17 mouse cellular contexts compared by ENCODE assay signal in genomic region chr7:122094564-122095330, GRCm38 (mm10). TPM values are rescaled to one million over a fixed set of nuclear protein-coding genes. Genes with fewer than 3 reads are reported as not detected.
DNase-seq lines count a peak whose midpoint lies in the region; ATAC-seq and TF ChIP-seq lines count a peak whose summit lies in the region.
"Had no signal": no experiment of that assay in that cellular context is flagged by ENCODE, and none has a peak within 500 bp of the region (broad histone marks: within the 10 kb centered on the region; RNA-seq: fewer than 3 reads in every experiment).

No protein-coding gene starts in this region.

- no peaks in the 10 kb centered on the region for H3K9me3 ChIP-seq in ES-Bruce4 (replicated peaks; ENCODE audit: control insufficient read depth, insufficient read depth, low read length, poor library complexity, severe bottlenecking)
- H3K9me3 ChIP-seq in intestine, embryonic 15.5 days: no peaks in the 10 kb centered on the region
- H3K9me3 ChIP-seq: embryonic facial prominence, embryonic 10.5 days; forebrain, embryonic 12.5 days; liver, embryonic 15.5 days; neural tube, embryonic 15.5 days had no signal

- H3K27me3 ChIP-seq in ES-Bruce4 (ENCODE audit: control insufficient read depth, insufficient read depth, low read length, poor library complexity, severe bottlenecking): no peaks in the 10 kb centered on the region
- no peaks in the 10 kb centered on the region for H3K27me3 ChIP-seq in intestine, embryonic 15.5 days (replicated peaks)
- H3K27me3 ChIP-seq: forebrain, embryonic 12.5 days; liver, embryonic 15.5 days; neural tube, embryonic 15.5 days had no signal

- ATAC-seq in intestine, embryonic 15.5 days: 0 out of 2 replicates have a peak, but pooled peaks have one; percentile 21
- ATAC-seq in erythroid progenitor cell, adult 5-6 weeks (replicated peaks; ENCODE audit: low FRiP score, poor library complexity, severe bottlenecking): no peak
- ATAC-seq: midbrain, embryonic 16.5 days had no signal

- no peak for TF ChIP-seq POLR2A in ES-Bruce4 (IDR thresholded peaks at IDR 0.05; ENCODE audit: insufficient read depth, low read length)

- H3K4me2 ChIP-seq in intestine, embryonic 15.5 days (replicated peaks): no peak overlapping the region
- H3K4me2 ChIP-seq: forebrain, embryonic 12.5 days; liver, embryonic 15.5 days; neural tube, embryonic 15.5 days had no signal

- TF ChIP-seq CTCF in ES-Bruce4 (IDR thresholded peaks at IDR 0.05; ENCODE audit: low read depth, low read length): peak; percentile 23

- H3K4me1 ChIP-seq in ES-Bruce4 (ENCODE audit: control insufficient read depth, insufficient read depth, low read length): no peaks in the 10 kb centered on the region
- H3K4me1 ChIP-seq in intestine, embryonic 15.5 days (replicated peaks): 0 out of 2 replicates have a peak, but pooled peaks cover 3% of the 10 kb centered on the region

- H3K36me3 ChIP-seq in ES-Bruce4 (ENCODE audit: control insufficient read depth, insufficient read depth, low read length, poor library complexity, severe bottlenecking): peaks cover 77% of the 10 kb centered on the region
- H3K36me3 ChIP-seq in intestine, embryonic 15.5 days: peaks cover 47% of the 10 kb centered on the region

- no peak overlapping the region for H3K4me3 ChIP-seq in ES-Bruce4 (ENCODE audit: low read depth, low read length)
- no peak overlapping the region for H3K4me3 ChIP-seq in intestine, embryonic 15.5 days (replicated peaks)
- H3K4me3 ChIP-seq: embryonic facial prominence, embryonic 10.5 days; forebrain, embryonic 12.5 days; liver, embryonic 15.5 days; neural tube, embryonic 15.5 days had no signal

- TF ChIP-seq EP300 in ES-Bruce4 (IDR thresholded peaks at IDR 0.05; ENCODE audit: insufficient read depth, low read depth, low read length): no peak

- DNase-seq in kidney, adult 9 months: peak; percentile 19
- no peak for DNase-seq in kidney, postnatal 25 days
- peak; percentile 37 for DNase-seq in 3T3-L1 (ENCODE audit: low read depth, low spot score)
- DNase-seq in adrenal gland, adult 2 months: no peak
- no peak for DNase-seq in urinary bladder, postnatal 36 days (ENCODE audit: low spot score in 2 of 2)
- DNase-seq: cerebellum, adult 18-20 months; heart, postnatal 36 days; kidney, adult 8-10 months; right cerebral cortex, postnatal 25 days had no signal

- H3K27ac ChIP-seq in ES-Bruce4 (ENCODE audit: insufficient read depth, low read length): no peak overlapping the region
- H3K27ac ChIP-seq in intestine, embryonic 15.5 days: no peak overlapping the region
- H3K27ac ChIP-seq: embryonic facial prominence, embryonic 10.5 days; forebrain, embryonic 12.5 days; liver, embryonic 15.5 days; neural tube, embryonic 15.5 days had no signal

- WGBS in intestine, embryonic 15.5 days: 94% methylated on average over 2 of the region's 2 CpGs

- no peak overlapping the region for H3K9ac ChIP-seq in ES-Bruce4 (ENCODE audit: low read depth, poor library complexity, severe bottlenecking)
- H3K9ac ChIP-seq in intestine, embryonic 15.5 days: no peak overlapping the region
- H3K9ac ChIP-seq: forebrain, embryonic 12.5 days; liver, embryonic 15.5 days; neural tube, embryonic 15.5 days had no signal

RNA-seq across cellular contexts. Expression of gene Ndufab1, which starts 6.9 kb away (rescaled TPM):
- 262 and 271 TPM in 2 replicates for polyA plus RNA-seq in ES-Bruce4 (2011; ENCODE audit: insufficient read depth, insufficient read length, low read depth, missing spikeins)
- polyA plus RNA-seq in intestine, embryonic 15.5 days (2015; fragmentation: Nextera tagmentation; extraction: Ambion mirVana): 907 and 931 TPM in 2 replicates
- total RNA-seq in adrenal gland, adult 2 months (2021): 100 to 1,000 TPM; 549 to 580 TPM
- 2,196 and 4,184 TPM in 2 replicates for polyA plus RNA-seq in adrenal gland, adult 2 months (2012; rRNA removed)
- 88.7 and 168 TPM in 2 replicates for total RNA-seq in erythroid progenitor cell, adult 5-6 weeks (2015; ENCODE audit: low replicate concordance)
- 19.6 and 45.8 TPM in 2 replicates for total RNA-seq in erythroid progenitor cell, adult 5-6 weeks (2017; ENCODE audit: low replicate concordance)

RNA-seq across cellular contexts. Expression of gene Ears2, which starts 27.7 kb away (rescaled TPM):
- 12.4 and 12.5 TPM in 2 replicates for polyA plus RNA-seq in ES-Bruce4 (2011; ENCODE audit: insufficient read depth, insufficient read length, low read depth, missing spikeins)
- polyA plus RNA-seq in intestine, embryonic 15.5 days (2015; fragmentation: Nextera tagmentation; extraction: Ambion mirVana): 21.4 and 22.3 TPM in 2 replicates
- 10 to 100 TPM; 16.6 to 18.2 TPM for total RNA-seq in adrenal gland, adult 2 months (2021)
- polyA plus RNA-seq in adrenal gland, adult 2 months (2012; rRNA removed): 18.2 and 23.8 TPM in 2 replicates
- 0.72 TPM in 1 of 2 replicates, not detected in the other for total RNA-seq in erythroid progenitor cell, adult 5-6 weeks (2015; ENCODE audit: low replicate concordance)
- 0.15 and 0.90 TPM in 2 replicates for total RNA-seq in erythroid progenitor cell, adult 5-6 weeks (2017; ENCODE audit: low replicate concordance)

RNA-seq across cellular contexts. Expression of gene Ubfd1, which starts 27.8 kb away (rescaled TPM):
- polyA plus RNA-seq in ES-Bruce4 (2011; ENCODE audit: insufficient read depth, insufficient read length, low read depth, missing spikeins): 73.6 and 75.4 TPM in 2 replicates
- 55.2 and 58.7 TPM in 2 replicates for polyA plus RNA-seq in intestine, embryonic 15.5 days (2015; fragmentation: Nextera tagmentation; extraction: Ambion mirVana)
- 10 to 100 TPM; 48.3 to 56.8 TPM for total RNA-seq in adrenal gland, adult 2 months (2021)
- 22.1 and 24.5 TPM in 2 replicates for polyA plus RNA-seq in adrenal gland, adult 2 months (2012; rRNA removed)
- total RNA-seq in erythroid progenitor cell, adult 5-6 weeks (2015; ENCODE audit: low replicate concordance): 11.2 and 13.0 TPM in 2 replicates
- 1.7 and 10.4 TPM in 2 replicates for total RNA-seq in erythroid progenitor cell, adult 5-6 weeks (2017; ENCODE audit: low replicate concordance)

RNA-seq across cellular contexts. Expression of gene Palb2, which starts 38.0 kb away (rescaled TPM):
- polyA plus RNA-seq in ES-Bruce4 (2011; ENCODE audit: insufficient read depth, insufficient read length, low read depth, missing spikeins): 32.0 and 32.6 TPM in 2 replicates
- 12.2 and 14.4 TPM in 2 replicates for polyA plus RNA-seq in intestine, embryonic 15.5 days (2015; fragmentation: Nextera tagmentation; extraction: Ambion mirVana)
- 1 to 10 TPM in 1 of 2 experiments, under 1 TPM in 1; 0.81 to 1.6 TPM for total RNA-seq in adrenal gland, adult 2 months (2021)
- 0.56 and 0.64 TPM in 2 replicates for polyA plus RNA-seq in adrenal gland, adult 2 months (2012; rRNA removed)
- total RNA-seq in erythroid progenitor cell, adult 5-6 weeks (2015; ENCODE audit: low replicate concordance): 15.1 and 27.0 TPM in 2 replicates
- total RNA-seq in erythroid progenitor cell, adult 5-6 weeks (2017; ENCODE audit: low replicate concordance): 28.4 and 30.3 TPM in 2 replicates

RNA-seq across cellular contexts. Expression of gene Dctn5, which starts 38.1 kb away (rescaled TPM):
- polyA plus RNA-seq in ES-Bruce4 (2011; ENCODE audit: insufficient read depth, insufficient read length, low read depth, missing spikeins): 56.5 and 62.4 TPM in 2 replicates
- polyA plus RNA-seq in intestine, embryonic 15.5 days (2015; fragmentation: Nextera tagmentation; extraction: Ambion mirVana): 112 and 121 TPM in 2 replicates
- total RNA-seq in adrenal gland, adult 2 months (2021): 10 to 100 TPM; 70.6 to 71.2 TPM
- polyA plus RNA-seq in adrenal gland, adult 2 months (2012; rRNA removed): 36.2 and 50.5 TPM in 2 replicates
- 61.6 and 66.3 TPM in 2 replicates for total RNA-seq in erythroid progenitor cell, adult 5-6 weeks (2015; ENCODE audit: low replicate concordance)
- total RNA-seq in erythroid progenitor cell, adult 5-6 weeks (2017; ENCODE audit: low replicate concordance): 31.4 and 32.3 TPM in 2 replicates

Comparison
In these comparisons a context has a peak if more than half of its experiments do, and no peak if none do; other contexts are left out.
1. DNase-seq: peak in kidney, adult 9 months (single experiment) and 3T3-L1 (single experiment); none in kidney, postnatal 25 days (0 of 2), adrenal gland, adult 2 months (single experiment) and urinary bladder, postnatal 36 days (0 of 2).